Mouse (Mus musculus) cerebellum, adult 11-12 months (tissue): ENCODE results near the gene Col4a3bp.
"Not testable (repeated sequence)": the region's sequence is repeated elsewhere in the genome, so short reads cannot be mapped to it uniquely, and the experiment has no call there.

Source experiments
- DNase-seq: peaks from one replicate; pipeline ENCODE4 v3.0.0; 2022

The Col4a3bp gene

GRCm38 (mm10) chr13:96658936-96659335 lies 116.5 kb downstream of the Col4a3bp start:
- DNase-seq, result no peak

- DNase-seq, result no peak
These were observed 117.9 kb downstream of the Col4a3bp start for GRCm38 (mm10) chr13:96660095-96660860.

GRCm38 (mm10) chr13:96663120-96663519 lies 120.7 kb downstream of the Col4a3bp start:
- not testable (repeated sequence) for DNase-seq

- DNase-seq, result no peak
These were observed 122.1 kb downstream of the Col4a3bp start for GRCm38 (mm10) chr13:96664419-96664974.

- DNase-seq, result no peak
These were observed 127.6 kb downstream of the Col4a3bp start for GRCm38 (mm10) chr13:96670019-96670405.

GRCm38 (mm10) chr13:96670406-96671077 lies 128.1 kb downstream of the Col4a3bp start, which contains the start of gene Hmgcr:
Gene Hmgcr, minus strand, starts transcription at chr13:96670936.
- DNase-seq, result peak; percentile 99

GRCm38 (mm10) chr13:96671078-96671905 lies 128.9 kb downstream of the Col4a3bp start:
- DNase-seq, result no peak

GRCm38 (mm10) chr13:96671906-96672234 lies 129.5 kb downstream of the Col4a3bp start:
- no peak for DNase-seq

- DNase-seq, result no peak
These were observed 129.9 kb downstream of the Col4a3bp start for GRCm38 (mm10) chr13:96672276-96672675.

- no peak for DNase-seq
These were observed 131.4 kb downstream of the Col4a3bp start for GRCm38 (mm10) chr13:96673817-96674216.

- no peak for DNase-seq
These were observed 133.3 kb downstream of the Col4a3bp start for GRCm38 (mm10) chr13:96675756-96676155.

GRCm38 (mm10) chr13:96677071-96677470 lies 134.7 kb downstream of the Col4a3bp start:
- no peak for DNase-seq

- no peak for DNase-seq
These were observed 136.2 kb downstream of the Col4a3bp start for GRCm38 (mm10) chr13:96678616-96679015.

GRCm38 (mm10) chr13:96680163-96681087 lies 138.0 kb downstream of the Col4a3bp start:
- no peak for DNase-seq

GRCm38 (mm10) chr13:96681088-96681620 lies 138.7 kb downstream of the Col4a3bp start:
- DNase-seq, result no peak

GRCm38 (mm10) chr13:96684779-96685178 lies 142.4 kb downstream of the Col4a3bp start:
- no peak for DNase-seq

- DNase-seq, result no peak
These were observed 144.8 kb downstream of the Col4a3bp start for GRCm38 (mm10) chr13:96687261-96687660.
